Mouse (Mus musculus): ENCODE measurements around the gene Slc25a12. TPM values are rescaled to one million over a fixed set of nuclear protein-coding genes. Genes with fewer than 3 reads are reported as not detected.

Gene Slc25a12
- total and polyA plus RNA-seq, 2 experiments, result 13.6 to 13.7 TPM

GRCm38 (mm10) chr2:71270085-71270484 is 97.5 kb downstream of the Slc25a12 start:
- Histone ChIP-seq H3K27ac (replicated peaks; ENCODE audit: insufficient read depth, low read depth, low read length) (no peak overlapping the region), H3K9ac (ENCODE audit: low read depth, low read length) (no peak overlapping the region), H3K27me3 (ENCODE audit: control insufficient read depth, insufficient read depth, low read length) (no peaks in the 10 kb centered on the region), H3K79me2 (ENCODE audit: control insufficient read depth, insufficient read depth, low read length) (no peaks in the 10 kb centered on the region), H3K36me3 (ENCODE audit: control insufficient read depth, insufficient read depth, low read length) (peaks cover 9% of the 10 kb centered on the region; the same call in 1 of the 2 replicates), H3K4me1 (ENCODE audit: control insufficient read depth, insufficient read depth, low read length) (0 out of 2 replicates have a peak, but pooled peaks cover 2% of the 10 kb centered on the region), H3K4me3 (ENCODE audit: insufficient read depth, low read depth, low read length) (no peak overlapping the region)
- DNase-seq (ENCODE audit: extremely low read depth, low read depth, low spot score), result no peak
- TF ChIP-seq CTCF (IDR thresholded peaks at IDR 0.05; ENCODE audit: low read depth, low read length) (no peak), POLR2A (IDR thresholded peaks at IDR 0.05; ENCODE audit: extremely low read depth, insufficient read depth, low read length) (no peak)
- WGBS, result 67% methylated on average over 4 of the region's 4 CpGs

- Histone ChIP-seq H3K79me2 (ENCODE audit: control insufficient read depth, insufficient read depth, low read length) (no peaks in the 10 kb centered on the region), H3K27ac (replicated peaks; ENCODE audit: insufficient read depth, low read depth, low read length) (no peak overlapping the region), H3K4me1 (ENCODE audit: control insufficient read depth, insufficient read depth, low read length) (0 out of 2 replicates have a peak, but pooled peaks cover 2% of the 10 kb centered on the region), H3K27me3 (ENCODE audit: control insufficient read depth, insufficient read depth, low read length) (no peaks in the 10 kb centered on the region), H3K9ac (ENCODE audit: low read depth, low read length) (no peak overlapping the region), H3K4me3 (ENCODE audit: insufficient read depth, low read depth, low read length) (no peak overlapping the region), H3K36me3 (ENCODE audit: control insufficient read depth, insufficient read depth, low read length) (peaks cover 10% of the 10 kb centered on the region; the same call in 1 of the 2 replicates)
- no peak for DNase-seq (ENCODE audit: extremely low read depth, low read depth, low spot score)
- TF ChIP-seq CTCF (IDR thresholded peaks at IDR 0.05; ENCODE audit: low read depth, low read length) (no peak), POLR2A (IDR thresholded peaks at IDR 0.05; ENCODE audit: extremely low read depth, insufficient read depth, low read length) (no peak)
- 73% methylated on average over 1 of the region's 1 CpGs for WGBS
Measured at GRCm38 (mm10) chr2:71269332-71269731, 98.2 kb downstream of the Slc25a12 start.

GRCm38 (mm10) chr2:71268691-71269090 is 98.9 kb downstream of the Slc25a12 start:
- no peaks in the 10 kb centered on the region for H3K27me3 ChIP-seq (ENCODE audit: control insufficient read depth, insufficient read depth, low read length)
- peaks cover 10% of the 10 kb centered on the region; the same call in 1 of the 2 replicates for H3K36me3 ChIP-seq (ENCODE audit: control insufficient read depth, insufficient read depth, low read length)
- DNase-seq (ENCODE audit: extremely low read depth, low read depth, low spot score), result no peak
- no peaks in the 10 kb centered on the region for H3K79me2 ChIP-seq (ENCODE audit: control insufficient read depth, insufficient read depth, low read length)
- H3K4me3 ChIP-seq (ENCODE audit: insufficient read depth, low read depth, low read length), result no peak overlapping the region
- WGBS, result 95% methylated on average over 8 of the region's 8 CpGs
- TF ChIP-seq POLR2A (IDR thresholded peaks at IDR 0.05; ENCODE audit: extremely low read depth, insufficient read depth, low read length) (no peak), CTCF (IDR thresholded peaks at IDR 0.05; ENCODE audit: low read depth, low read length) (no peak)
- no peaks in the 10 kb centered on the region for H3K4me1 ChIP-seq (ENCODE audit: control insufficient read depth, insufficient read depth, low read length)
- H3K9ac ChIP-seq (ENCODE audit: low read depth, low read length), result no peak overlapping the region
- H3K27ac ChIP-seq (replicated peaks; ENCODE audit: insufficient read depth, low read depth, low read length), result no peak overlapping the region

GRCm38 (mm10) chr2:71264585-71264984 is 103.0 kb downstream of the Slc25a12 start:
- 94% methylated on average over 20 of the region's 20 CpGs for WGBS

GRCm38 (mm10) chr2:71256581-71256980 is 111.0 kb downstream of the Slc25a12 start:
- Histone ChIP-seq H3K79me2 (ENCODE audit: control insufficient read depth, insufficient read depth, low read length) (no peaks in the 10 kb centered on the region), H3K9ac (ENCODE audit: low read depth, low read length) (peak overlapping the region; percentile 38), H3K4me1 (ENCODE audit: control insufficient read depth, insufficient read depth, low read length) (peaks cover 28% of the 10 kb centered on the region), H3K27ac (replicated peaks; ENCODE audit: insufficient read depth, low read depth, low read length) (peak overlapping the region; percentile 95), H3K27me3 (ENCODE audit: control insufficient read depth, insufficient read depth, low read length) (no peaks in the 10 kb centered on the region), H3K4me3 (ENCODE audit: insufficient read depth, low read depth, low read length) (no peak overlapping the region), H3K36me3 (ENCODE audit: control insufficient read depth, insufficient read depth, low read length) (peaks cover 24% of the 10 kb centered on the region)
- peak; percentile 96 for DNase-seq (ENCODE audit: extremely low read depth, low read depth, low spot score)
- TF ChIP-seq POLR2A (IDR thresholded peaks at IDR 0.05; ENCODE audit: extremely low read depth, insufficient read depth, low read length), result no peak
- WGBS, result 37% methylated on average over 7 of the region's 7 CpGs

More at GRCm38 (mm10) chr2:71264585-71264984, 103.0 kb downstream of the Slc25a12 start:
- Histone ChIP-seq H3K79me2 (ENCODE audit: control insufficient read depth, insufficient read depth, low read length) (no peaks in the 10 kb centered on the region), H3K9ac (ENCODE audit: low read depth, low read length) (no peak overlapping the region), H3K4me1 (ENCODE audit: control insufficient read depth, insufficient read depth, low read length) (no peaks in the 10 kb centered on the region), H3K4me3 (ENCODE audit: insufficient read depth, low read depth, low read length) (no peak overlapping the region), H3K27ac (replicated peaks; ENCODE audit: insufficient read depth, low read depth, low read length) (no peak overlapping the region), H3K27me3 (ENCODE audit: control insufficient read depth, insufficient read depth, low read length) (no peaks in the 10 kb centered on the region), H3K36me3 (ENCODE audit: control insufficient read depth, insufficient read depth, low read length) (peaks cover 34% of the 10 kb centered on the region)
- no peak for TF ChIP-seq CTCF (IDR thresholded peaks at IDR 0.05; ENCODE audit: low read depth, low read length)
- no peak for TF ChIP-seq POLR2A (IDR thresholded peaks at IDR 0.05; ENCODE audit: extremely low read depth, insufficient read depth, low read length)
- DNase-seq (ENCODE audit: extremely low read depth, low read depth, low spot score), result peak; percentile 37

GRCm38 (mm10) chr2:71254836-71255235 is 112.7 kb downstream of the Slc25a12 start:
- no peak overlapping the region for H3K9ac ChIP-seq (ENCODE audit: low read depth, low read length)
- DNase-seq (ENCODE audit: extremely low read depth, low read depth, low spot score), result peak; percentile 99
- H3K4me3 ChIP-seq (ENCODE audit: insufficient read depth, low read depth, low read length), result no peak overlapping the region
- H3K27me3 ChIP-seq (ENCODE audit: control insufficient read depth, insufficient read depth, low read length), result no peaks in the 10 kb centered on the region
- H3K79me2 ChIP-seq (ENCODE audit: control insufficient read depth, insufficient read depth, low read length), result no peaks in the 10 kb centered on the region
- H3K27ac ChIP-seq (replicated peaks; ENCODE audit: insufficient read depth, low read depth, low read length), result peak overlapping the region; percentile 99
- H3K36me3 ChIP-seq (ENCODE audit: control insufficient read depth, insufficient read depth, low read length), result peaks cover 19% of the 10 kb centered on the region
- 16% methylated on average over 4 of the region's 4 CpGs for WGBS
- H3K4me1 ChIP-seq (ENCODE audit: control insufficient read depth, insufficient read depth, low read length), result peaks cover 34% of the 10 kb centered on the region
- TF ChIP-seq CTCF (IDR thresholded peaks at IDR 0.05; ENCODE audit: low read depth, low read length) (no peak), POLR2A (IDR thresholded peaks at IDR 0.05; ENCODE audit: extremely low read depth, insufficient read depth, low read length) (no peak)
